Mouse (Mus musculus): Measurements from ENCODE around the gene 1700029P11Rik.

Gene 1700029P11Rik

GRCm38 (mm10) chr15:81980321-81980720 lies at the start of gene 1700029P11Rik:
Gene 1700029P11Rik (plus strand): TSS chr15:81980540.
- DNase-seq: no peak

GRCm38 (mm10) chr15:81932951-81933470 lies 47.3 kb upstream of the 1700029P11Rik start:
- DNase-seq: peak; percentile 70

DNA sequence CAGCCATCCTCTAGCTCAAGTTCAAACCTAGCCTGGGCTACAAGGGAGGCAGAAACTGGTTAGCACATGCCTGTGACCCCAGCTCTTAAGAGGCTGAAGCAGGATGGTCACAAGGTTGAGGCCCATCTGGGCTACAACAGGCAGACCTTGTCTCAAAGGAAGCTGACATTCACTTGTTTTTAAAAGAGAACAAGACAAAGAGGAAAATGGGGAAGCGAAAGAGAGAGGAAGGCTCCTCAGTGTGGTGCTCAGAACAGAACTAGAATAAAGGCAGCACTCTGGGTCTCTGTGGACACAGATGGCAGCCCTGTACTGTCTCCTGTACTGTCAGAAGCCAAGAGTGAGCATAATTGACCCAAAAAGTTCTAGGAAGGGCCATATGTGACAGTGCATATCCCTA lies 46.4 kb upstream of the 1700029P11Rik start:
- no peak for DNase-seq

- DNase-seq: no peak
Observed at GRCm38 (mm10) chr15:81935869-81936637, 44.3 kb upstream of the 1700029P11Rik start.

DNA sequence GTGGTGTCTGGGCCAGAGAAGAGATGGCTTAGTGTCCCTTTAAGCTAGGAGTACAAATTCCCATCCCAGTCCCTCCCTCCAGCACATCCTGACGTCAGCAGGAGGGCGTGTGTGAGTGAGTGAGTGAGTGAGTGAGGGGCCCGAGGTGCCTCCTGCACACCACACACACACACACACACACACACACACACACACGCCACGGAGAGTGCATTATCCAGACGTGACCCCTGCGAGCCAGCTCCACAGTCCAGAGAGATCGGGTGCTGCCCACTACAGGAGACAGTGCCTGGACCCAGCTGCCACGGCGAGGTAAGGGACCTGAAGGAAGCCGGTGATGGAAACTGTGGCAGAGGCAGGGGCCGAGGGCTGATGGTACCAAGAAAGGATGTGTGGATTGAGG lies 43.7 kb upstream of the 1700029P11Rik start, which contains the start of gene Csdc2:
Csdc2 (plus strand) TSS at position 81 of the 400 bp plus-strand sequence.
- peak; percentile 70 for DNase-seq

GRCm38 (mm10) chr15:81937098-81937972 lies 43.0 kb upstream of the 1700029P11Rik start:
- peak; percentile 41 for DNase-seq

GRCm38 (mm10) chr15:81938246-81938645 lies 42.1 kb upstream of the 1700029P11Rik start:
- DNase-seq: no peak

GRCm38 (mm10) chr15:81939157-81939715 lies 41.1 kb upstream of the 1700029P11Rik start:
- no peak for DNase-seq

DNA sequence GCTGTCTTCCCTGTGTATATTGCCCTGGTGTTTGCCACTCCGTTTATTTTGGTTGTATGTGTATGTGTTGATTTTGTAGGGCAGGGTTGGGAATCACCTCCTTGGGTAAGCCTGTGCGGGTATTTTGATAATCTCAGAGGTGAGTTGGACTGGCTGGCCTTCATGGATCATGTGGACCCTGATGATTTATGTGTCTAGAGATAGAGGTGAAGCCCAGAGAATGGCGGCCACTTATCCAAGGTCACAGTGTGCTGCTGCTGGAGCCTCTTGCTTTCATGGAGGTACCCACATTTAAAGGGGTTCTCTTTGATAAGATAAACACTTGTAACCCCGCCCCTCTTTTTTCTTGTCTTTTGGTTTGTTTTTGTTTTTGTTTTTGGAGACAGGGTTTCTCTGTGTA lies 40.6 kb upstream of the 1700029P11Rik start:
- no peak for DNase-seq

DNA sequence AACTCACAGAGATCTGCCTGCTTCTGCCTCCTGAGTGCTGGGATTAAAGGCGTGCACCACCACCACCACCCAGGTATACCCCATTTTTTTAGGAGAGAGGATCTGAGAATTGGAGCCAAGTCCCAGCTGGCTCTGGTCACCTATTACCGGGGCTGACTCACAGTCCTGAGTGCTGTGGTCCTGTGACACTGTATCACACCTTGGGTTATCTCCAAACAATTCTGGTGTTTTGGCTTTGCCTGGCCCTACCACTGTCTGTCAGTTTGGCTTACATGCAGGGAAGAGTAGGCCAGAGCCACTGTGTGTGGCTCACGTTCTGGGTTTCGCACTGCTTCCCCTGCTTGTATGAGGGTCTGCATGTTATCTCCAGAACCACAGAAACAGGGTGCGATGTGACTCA lies 40.1 kb upstream of the 1700029P11Rik start:
- DNase-seq: no peak

GRCm38 (mm10) chr15:81941010-81941409 lies 39.3 kb upstream of the 1700029P11Rik start:
- DNase-seq: no peak

- DNase-seq: no peak
Observed at GRCm38 (mm10) chr15:81943176-81943749, 37.1 kb upstream of the 1700029P11Rik start.

DNA sequence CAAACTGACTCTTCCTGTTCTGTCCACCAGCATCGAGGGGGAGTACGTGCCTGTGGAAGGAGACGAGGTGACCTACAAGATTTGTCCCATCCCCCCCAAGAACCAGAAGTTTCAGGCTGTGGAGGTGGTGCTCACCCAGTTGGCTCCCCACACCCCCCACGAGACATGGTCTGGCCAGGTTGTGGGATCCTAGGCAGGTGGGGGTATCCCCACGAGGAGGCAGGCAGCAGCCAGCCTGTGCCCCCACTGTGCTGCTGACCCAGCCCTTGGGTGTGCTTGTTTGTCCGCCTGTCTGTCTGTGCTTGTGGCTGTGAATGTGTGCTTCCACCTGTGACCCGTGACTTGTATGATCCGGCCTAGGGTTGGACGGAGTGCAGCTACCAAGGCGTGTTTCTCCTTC lies 31.3 kb upstream of the 1700029P11Rik start:
- no peak for DNase-seq

DNA sequence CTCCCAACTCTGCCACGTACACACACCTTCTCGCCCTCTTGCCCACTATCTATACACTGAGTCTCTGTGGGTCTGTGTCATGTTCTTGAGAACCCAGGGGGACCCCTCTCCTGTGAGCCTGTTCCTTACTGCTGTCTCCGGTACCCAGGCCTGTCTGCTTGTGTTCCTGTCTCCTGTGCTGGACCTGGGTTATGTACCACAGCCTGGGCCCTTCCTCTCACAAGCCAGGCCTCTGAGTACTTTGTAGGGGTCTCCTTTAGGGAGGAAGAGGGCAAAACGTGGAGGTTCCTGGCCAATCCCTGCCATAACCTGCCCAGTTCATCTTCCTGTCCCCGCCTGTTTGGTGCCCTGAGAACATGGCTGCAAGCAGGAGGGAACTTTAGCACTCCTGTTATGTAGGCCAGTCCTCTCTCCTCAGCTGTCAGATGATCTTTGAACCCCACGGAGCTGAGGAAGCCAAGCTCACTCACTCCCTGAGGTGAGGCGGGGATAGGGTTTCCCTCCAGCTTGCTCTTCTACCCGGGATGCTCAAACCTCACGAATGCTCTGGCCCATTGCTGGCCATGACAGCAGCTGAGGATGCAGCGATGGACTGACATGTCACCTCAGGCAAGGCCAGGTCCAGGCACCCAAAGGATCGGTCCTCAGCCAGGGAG lies 30.7 kb upstream of the 1700029P11Rik start:
- DNase-seq: peak; percentile 48

GRCm38 (mm10) chr15:81950716-81951115 lies 29.6 kb upstream of the 1700029P11Rik start:
- DNase-seq: no peak

DNA sequence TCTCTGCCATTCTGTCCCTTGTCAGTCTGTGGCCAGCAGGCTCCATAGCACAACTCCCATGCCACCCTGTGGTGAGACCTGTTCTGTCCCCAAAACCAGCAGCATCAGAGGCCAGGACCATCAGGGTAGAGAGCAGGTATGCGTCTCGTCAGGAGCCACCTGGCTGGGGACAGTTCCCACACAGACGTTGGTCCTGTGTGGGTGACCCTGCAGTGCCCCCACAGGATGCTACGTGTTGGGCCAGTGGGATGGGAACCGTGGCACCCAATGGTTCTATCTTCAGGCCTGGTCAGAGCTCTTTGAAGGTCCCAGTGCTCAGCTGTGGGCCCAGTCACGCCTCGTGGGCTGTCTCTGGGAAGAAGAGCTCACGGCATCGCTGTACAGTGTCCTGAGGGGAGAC lies 29.2 kb upstream of the 1700029P11Rik start:
- no peak for DNase-seq

GRCm38 (mm10) chr15:81952310-81952709 lies 28.0 kb upstream of the 1700029P11Rik start:
- no peak for DNase-seq

DNA sequence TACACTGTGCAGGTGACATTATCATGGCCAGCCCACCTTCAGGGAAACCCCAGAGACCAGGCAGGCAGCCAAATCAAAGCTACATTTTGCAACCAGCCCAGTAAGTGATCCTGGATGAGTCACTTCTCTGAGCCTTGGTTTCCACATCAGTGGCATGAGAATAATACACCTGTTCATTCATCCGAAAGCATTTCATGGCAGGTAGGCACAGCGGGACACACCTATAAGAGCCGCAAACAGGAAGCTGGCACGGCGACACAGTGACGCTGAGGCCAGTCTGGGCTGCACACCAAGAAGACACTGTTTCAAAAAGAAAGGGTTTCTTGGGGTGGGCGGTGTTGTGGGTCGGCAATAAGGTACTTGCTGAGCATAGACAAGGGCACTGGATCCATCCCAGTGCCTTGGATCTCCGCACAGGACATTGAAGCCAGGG lies 26.2 kb upstream of the 1700029P11Rik start:
- no peak for DNase-seq

- DNase-seq: no peak
Observed at GRCm38 (mm10) chr15:81954716-81955115, 25.6 kb upstream of the 1700029P11Rik start.

GRCm38 (mm10) chr15:81955414-81955813 lies 24.9 kb upstream of the 1700029P11Rik start:
- no peak for DNase-seq

DNA sequence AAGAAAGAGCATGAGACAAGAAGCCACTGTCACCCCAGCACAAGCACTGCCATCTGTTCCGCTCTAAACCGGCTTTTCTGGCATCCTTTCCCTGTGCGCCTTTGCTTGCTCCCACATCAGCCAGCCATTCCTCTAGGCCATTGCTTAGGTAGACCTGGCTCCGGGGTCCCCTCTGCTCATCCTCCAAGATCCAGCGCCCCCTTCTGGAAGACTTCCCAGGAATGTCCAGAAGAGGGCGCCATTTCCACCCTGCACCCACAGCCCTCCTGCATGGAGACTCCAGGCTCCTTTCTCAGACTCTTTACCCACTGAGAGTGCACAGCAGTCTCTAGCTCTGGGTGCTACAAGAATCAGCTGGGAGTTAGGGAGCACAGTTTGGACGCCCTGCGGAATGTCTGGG lies 23.9 kb upstream of the 1700029P11Rik start:
- DNase-seq: peak; percentile 41

GRCm38 (mm10) chr15:81957598-81957997 lies 22.7 kb upstream of the 1700029P11Rik start:
- DNase-seq: no peak
